Mouse (Mus musculus): Measurements from ENCODE around the gene Gstt2. TPM values are rescaled to one million over a fixed set of nuclear protein-coding genes. Genes with fewer than 3 reads are reported as not detected.

The Gstt2 gene
- polyA plus RNA-seq, 1 experiment: 115 TPM

Other genes starting within 250 kb of the Gstt2 start
- gene Ggt5, start 248.1 kb downstream of the Gstt2 start, polyA plus RNA-seq (2012; rRNA removed): 16.0 and 26.1 TPM in 2 replicates
- 42.9 and 124 TPM in 2 replicates for gene Susd2, start 193.4 kb downstream of the Gstt2 start, polyA plus RNA-seq (2012; rRNA removed)
- 20.3 and 36.0 TPM in 2 replicates for gene Cabin1, start 73.1 kb downstream of the Gstt2 start, polyA plus RNA-seq (2012; rRNA removed)
- gene Ddt, start 64.0 kb downstream of the Gstt2 start, polyA plus RNA-seq (2012; rRNA removed): 81.4 and 104 TPM in 2 replicates
- gene Gm20441, start 56.5 kb downstream of the Gstt2 start, polyA plus RNA-seq (2012; rRNA removed): 0.48 and 0.58 TPM in 2 replicates
- 48.6 and 59.5 TPM in 2 replicates for gene Gstt3, start 56.0 kb downstream of the Gstt2 start, polyA plus RNA-seq (2012; rRNA removed)
- 44.8 and 68.1 TPM in 2 replicates for gene Gstt1, start 38.8 kb downstream of the Gstt2 start, polyA plus RNA-seq (2012; rRNA removed)
- not detected in 2 replicates for gene Gstt4, start 14.9 kb downstream of the Gstt2 start, polyA plus RNA-seq (2012; rRNA removed)
- 739 and 807 TPM in 2 replicates for gene Mif, start 22.8 kb upstream of the Gstt2 start, polyA plus RNA-seq (2012; rRNA removed)
- gene Derl3, start 56.0 kb upstream of the Gstt2 start, polyA plus RNA-seq (2012; rRNA removed): 39.2 and 101 TPM in 2 replicates
- 41.0 and 48.6 TPM in 2 replicates for gene Smarcb1, start 84.2 kb upstream of the Gstt2 start, polyA plus RNA-seq (2012; rRNA removed)
- 348 and 403 TPM in 2 replicates for gene Chchd10, start 95.7 kb upstream of the Gstt2 start, polyA plus RNA-seq (2012; rRNA removed)
- gene Mmp11, start 99.1 kb upstream of the Gstt2 start, polyA plus RNA-seq (2012; rRNA removed): 5.3 and 7.6 TPM in 2 replicates
- 0.30 TPM in 1 of 2 replicates, not detected in the other for gene Gm867, start 103.2 kb upstream of the Gstt2 start, polyA plus RNA-seq (2012; rRNA removed)
- 28.0 and 43.9 TPM in 2 replicates for gene Vpreb3, start 105.6 kb upstream of the Gstt2 start, polyA plus RNA-seq (2012; rRNA removed)
- 0.19 and 0.34 TPM in 2 replicates for gene Gm5134, start 117.1 kb upstream of the Gstt2 start, polyA plus RNA-seq (2012; rRNA removed)
- gene Zfp280b, start 195.2 kb upstream of the Gstt2 start, polyA plus RNA-seq (2012; rRNA removed): 6.5 and 9.4 TPM in 2 replicates

All from large intestine, adult 2 months (tissue).